Mouse (Mus musculus): ENCODE data around the gene Arrdc3. TPM values are rescaled to one million over a fixed set of nuclear protein-coding genes. Genes with fewer than 3 reads are reported as not detected.
"Not testable (repeated sequence)": the region's sequence is repeated elsewhere in the genome, so short reads cannot be mapped to it uniquely, and the experiment has no call there.

Gene Arrdc3
- total RNA-seq, 2 experiments from 2014 or later = 21.1 to 141 TPM

GRCm38 (mm10) chr13:80885834-80886663, 2.9 kb downstream of the Arrdc3 start:
- intact Hi-C loops (cut with DNase I) = loop anchor here (1.0 to 2.0 kb wide), 2 partner anchors 54 to 77 kb away; no protein-coding TSS in a partner anchor
- peak; percentile 93 for DNase-seq
- H3K27ac ChIP-seq = peak overlapping the region; percentile 100
- peak overlapping the region; percentile 91 for H3K4me3 ChIP-seq
- TF ChIP-seq CTCF (IDR thresholded peaks at IDR 0.05) = no peak

- Histone ChIP-seq H3K4me3 (peak overlapping the region; percentile 91), H3K27ac (peak overlapping the region; percentile 100)
- intact Hi-C loops (cut with DNase I) = no loop called here
- DNase-seq = no peak
- no peak for TF ChIP-seq CTCF (IDR thresholded peaks at IDR 0.05)
Measured at GRCm38 (mm10) chr13:80886664-80887210, 3.6 kb downstream of the Arrdc3 start.

- Histone ChIP-seq H3K4me3 (no peak overlapping the region; the same call in 1 of the 2 replicates), H3K27ac (peak overlapping the region; percentile 100)
- TF ChIP-seq CTCF (IDR thresholded peaks at IDR 0.05) = no peak
- intact Hi-C loops (cut with DNase I) = no loop called here
- no peak for DNase-seq
Measured at GRCm38 (mm10) chr13:80887842-80888241, 4.7 kb downstream of the Arrdc3 start.

GRCm38 (mm10) chr13:80894928-80895327, 11.7 kb downstream of the Arrdc3 start:
- H3K4me3 ChIP-seq; DNase-seq; intact Hi-C loops (cut with DNase I); H3K27ac ChIP-seq: not testable (repeated sequence)

GRCm38 (mm10) chr13:80897411-80897810, 14.2 kb downstream of the Arrdc3 start:
- Histone ChIP-seq H3K4me3 (no peak overlapping the region), H3K27ac (no peak overlapping the region)
- intact Hi-C loops (cut with DNase I) = no loop called here
- no peak for DNase-seq
- TF ChIP-seq CTCF (IDR thresholded peaks at IDR 0.05) = no peak

- no peak for DNase-seq
- no peak for TF ChIP-seq CTCF (IDR thresholded peaks at IDR 0.05)
- Histone ChIP-seq H3K4me3 (no peak overlapping the region), H3K27ac (no peak overlapping the region)
- intact Hi-C loops (cut with DNase I) = no loop called here
Measured at GRCm38 (mm10) chr13:80898095-80898494, 14.9 kb downstream of the Arrdc3 start.

- DNase-seq = no peak
- Histone ChIP-seq H3K4me3 (no peak overlapping the region), H3K27ac (no peak overlapping the region)
- intact Hi-C loops (cut with DNase I) = no loop called here
- TF ChIP-seq CTCF (IDR thresholded peaks at IDR 0.05) = no peak
Measured at GRCm38 (mm10) chr13:80899435-80900029, 16.3 kb downstream of the Arrdc3 start.

- Histone ChIP-seq H3K4me3 (no peak overlapping the region), H3K27ac (peak overlapping the region; percentile 84)
- intact Hi-C loops (cut with DNase I) = no loop called here
- peak; percentile 82 for DNase-seq
- no peak for TF ChIP-seq CTCF (IDR thresholded peaks at IDR 0.05)
Measured at GRCm38 (mm10) chr13:80901432-80901831, 18.2 kb downstream of the Arrdc3 start.

GRCm38 (mm10) chr13:80902796-80903195, 19.6 kb downstream of the Arrdc3 start:
- no peak for DNase-seq
- intact Hi-C loops (cut with DNase I) = loop anchor here (2.0 kb wide), 1 partner anchor 36 kb away; no protein-coding TSS in a partner anchor
- no peak for TF ChIP-seq CTCF (IDR thresholded peaks at IDR 0.05)
- Histone ChIP-seq H3K4me3 (no peak overlapping the region), H3K27ac (peak overlapping the region; percentile 84)

GRCm38 (mm10) chr13:80913361-80913760, 30.2 kb downstream of the Arrdc3 start:
- Histone ChIP-seq H3K27ac (no peak overlapping the region), H3K4me3 (no peak overlapping the region)
- no peak for TF ChIP-seq CTCF (IDR thresholded peaks at IDR 0.05)
- DNase-seq = no peak
- intact Hi-C loops (cut with DNase I) = no loop called here

- no peak for DNase-seq
- no peak overlapping the region for H3K27ac ChIP-seq
- intact Hi-C loops (cut with DNase I) = no loop called here
- no peak overlapping the region for H3K4me3 ChIP-seq
- TF ChIP-seq CTCF (IDR thresholded peaks at IDR 0.05) = no peak
Measured at GRCm38 (mm10) chr13:80920939-80921338, 37.8 kb downstream of the Arrdc3 start.

- no peak overlapping the region for H3K27ac ChIP-seq
- TF ChIP-seq CTCF (IDR thresholded peaks at IDR 0.05) = no peak
- no peak for DNase-seq
- intact Hi-C loops (cut with DNase I) = no loop called here
- no peak overlapping the region for H3K4me3 ChIP-seq
Measured at GRCm38 (mm10) chr13:80921593-80922327, 38.6 kb downstream of the Arrdc3 start.

Data from gastrocnemius, adult 2 months (tissue).